Mouse (Mus musculus): ENCODE results near the gene Pde3b. TPM values are rescaled to one million over a fixed set of nuclear protein-coding genes. Genes with fewer than 3 reads are reported as not detected.
"Not testable (repeated sequence)": the region's sequence is repeated elsewhere in the genome, so short reads cannot be mapped to it uniquely, and the experiment has no call there.

Gene Pde3b
- total RNA-seq, 2 experiments from 2014 or later: 5.2 to 7.9 TPM

DNA sequence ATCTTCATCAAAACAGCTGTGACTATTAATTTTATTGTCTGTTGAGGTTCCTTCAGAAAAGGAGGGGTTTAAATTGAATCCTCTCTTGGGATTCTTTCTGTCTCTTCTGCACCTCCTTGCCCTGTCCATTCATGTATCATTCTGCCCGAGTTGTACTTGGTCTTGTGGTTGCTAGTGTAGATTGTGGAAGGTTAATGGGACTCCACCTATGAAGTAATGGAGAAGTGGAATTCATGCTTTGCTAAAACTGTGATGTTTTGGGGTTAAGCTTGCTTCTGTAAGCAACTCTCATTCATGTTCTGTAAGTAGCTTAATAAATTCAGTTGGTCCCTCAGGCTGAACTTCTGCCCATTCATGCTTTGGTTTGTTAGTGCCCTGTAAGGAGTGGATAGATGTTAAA, 59.8 kb downstream of the Pde3b start:
- intact Hi-C loops (cut with DNase I): no loop called here
- DNase-seq: no peak

DNA sequence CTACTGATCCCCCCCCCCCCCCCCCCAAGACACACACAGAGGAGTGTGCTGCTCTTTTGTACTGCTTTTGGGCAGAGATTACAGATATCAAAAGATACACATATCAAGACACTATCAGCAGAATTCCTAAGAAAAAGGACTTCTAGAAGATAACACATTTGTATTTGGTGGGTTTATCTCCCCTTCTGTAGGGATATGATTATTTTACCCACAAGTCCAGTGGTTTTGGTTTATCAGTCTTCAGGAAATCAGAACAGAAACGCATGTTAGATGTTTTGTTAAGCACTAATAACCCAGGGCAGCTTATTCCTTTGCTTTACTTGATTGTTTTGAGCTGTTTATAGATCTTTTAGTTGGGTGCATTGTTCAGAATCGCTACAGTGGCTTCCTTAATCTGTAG, 62.8 kb downstream of the Pde3b start:
- intact Hi-C loops (cut with DNase I): no loop called here
- no peak for DNase-seq

DNA sequence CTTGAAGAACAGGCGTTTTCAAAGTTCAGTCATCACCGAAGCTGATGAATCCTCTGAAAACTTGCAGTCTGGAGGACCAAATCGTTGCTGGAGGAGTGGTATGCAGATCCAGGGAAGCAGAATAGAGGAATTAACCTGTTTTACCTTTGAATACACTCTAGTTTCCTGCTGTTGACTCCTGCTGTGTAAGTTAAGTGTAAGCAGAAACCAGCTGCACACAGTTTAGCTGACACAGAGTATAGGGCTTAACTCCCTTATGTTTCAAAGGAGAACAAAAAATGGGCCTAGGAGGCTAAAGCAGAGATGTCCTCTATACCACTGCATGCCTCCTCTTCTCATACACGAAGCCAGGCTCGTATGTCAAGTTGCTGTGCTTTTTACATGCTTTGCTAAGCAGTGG, 63.8 kb downstream of the Pde3b start:
- intact Hi-C loops (cut with DNase I): no loop called here
- DNase-seq: no peak

DNA sequence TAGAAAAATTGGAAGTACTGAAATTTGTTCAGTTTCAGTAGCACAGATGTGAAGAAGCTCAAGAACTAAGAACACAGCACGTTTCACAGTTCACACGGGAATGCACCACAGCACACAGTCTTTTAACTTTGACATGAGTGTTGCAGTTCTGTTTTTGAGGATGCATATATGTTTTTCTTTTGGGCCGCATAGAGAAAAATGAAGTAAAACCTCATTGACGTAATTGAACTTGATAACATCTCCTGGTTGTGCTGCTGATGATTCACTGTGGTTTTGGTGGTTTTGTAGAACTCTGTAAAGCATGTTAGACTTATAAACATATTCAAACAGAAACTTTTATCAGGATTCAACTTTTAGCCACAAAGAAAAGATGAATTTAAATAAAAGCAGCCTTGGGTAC, 64.7 kb downstream of the Pde3b start:
- intact Hi-C loops (cut with DNase I): no loop called here
- no peak for DNase-seq

DNA sequence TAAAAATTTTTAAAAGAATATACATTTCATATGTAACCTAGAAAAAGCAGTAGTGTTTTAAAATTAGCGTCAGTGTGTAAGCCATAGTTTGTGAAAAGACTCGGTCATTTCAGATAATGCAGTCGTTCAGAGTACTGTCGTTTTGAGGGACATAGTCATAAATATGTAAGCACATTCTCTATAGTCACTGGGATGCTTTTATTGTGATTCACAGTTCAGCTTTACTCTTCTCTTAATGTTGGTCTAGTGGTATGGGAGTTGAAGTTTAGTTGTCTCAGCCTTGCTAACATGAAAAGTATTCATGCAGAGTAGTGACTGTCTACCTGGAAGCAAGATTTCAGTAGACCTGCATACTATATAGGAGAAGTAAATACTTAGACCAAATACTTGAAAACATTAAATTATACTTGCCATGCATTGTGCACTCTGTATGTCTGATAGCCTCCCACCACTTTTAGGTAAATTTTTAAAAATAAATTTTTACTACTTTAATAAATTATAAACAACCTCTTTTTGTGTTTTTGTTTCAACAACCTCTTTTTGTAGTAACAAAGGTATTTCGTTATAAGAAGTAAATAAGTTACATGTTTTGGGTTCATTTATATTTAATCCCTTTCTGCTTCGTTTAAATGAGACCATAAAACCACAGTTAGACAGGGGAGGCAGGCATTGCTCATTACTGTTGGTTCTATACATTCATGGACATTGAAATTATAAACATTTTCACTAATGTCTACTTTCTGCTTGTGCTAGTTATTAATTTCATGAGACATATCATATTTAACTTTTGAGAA, 65.3 kb downstream of the Pde3b start:
- intact Hi-C loops (cut with DNase I): no loop called here
- no peak for DNase-seq

DNA sequence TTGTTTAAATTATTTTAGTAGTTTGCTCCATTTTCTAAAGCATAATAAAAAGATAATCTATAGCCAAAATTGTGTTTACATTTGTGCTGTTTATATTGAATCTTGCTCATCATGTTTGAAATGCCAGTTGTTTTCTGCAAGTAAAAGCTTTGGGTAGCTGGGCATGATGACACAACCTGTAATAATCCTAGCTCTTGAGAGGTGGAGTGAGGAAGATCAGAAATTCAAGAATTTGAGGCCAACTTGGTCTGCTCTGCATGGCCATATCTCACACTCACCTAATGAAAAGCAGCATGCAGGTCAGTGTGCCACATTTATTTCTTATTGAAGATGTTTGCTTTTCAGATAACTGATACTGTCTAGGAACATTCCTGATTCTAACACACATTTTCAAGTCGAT, 65.9 kb downstream of the Pde3b start:
- intact Hi-C loops (cut with DNase I): no loop called here
- no peak for DNase-seq

DNA sequence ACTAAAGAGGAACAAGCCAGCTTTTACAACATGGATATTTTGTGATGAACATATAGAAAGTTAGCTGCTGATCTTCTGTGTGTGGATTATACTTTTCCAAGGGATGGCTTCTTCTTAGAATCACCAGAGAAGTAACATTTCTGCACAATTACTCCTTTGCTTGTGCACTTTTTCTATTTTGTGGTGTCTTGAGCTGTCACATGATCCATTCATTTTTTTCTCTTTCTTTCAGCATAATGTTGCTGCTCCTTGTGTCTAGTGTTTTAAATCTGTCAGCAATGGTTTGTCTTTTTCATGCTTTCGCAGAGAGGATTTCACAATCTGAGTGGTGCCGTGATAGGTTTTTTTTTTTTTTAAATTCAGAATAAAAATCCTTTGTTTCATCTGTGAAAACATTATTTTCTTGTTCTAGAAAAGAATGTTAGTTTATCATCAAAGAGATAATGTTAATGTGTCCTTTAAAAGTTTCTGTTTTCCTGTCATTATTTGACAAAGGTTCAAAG, 66.4 kb downstream of the Pde3b start:
- DNase-seq: no peak
- intact Hi-C loops (cut with DNase I): no loop called here

DNA sequence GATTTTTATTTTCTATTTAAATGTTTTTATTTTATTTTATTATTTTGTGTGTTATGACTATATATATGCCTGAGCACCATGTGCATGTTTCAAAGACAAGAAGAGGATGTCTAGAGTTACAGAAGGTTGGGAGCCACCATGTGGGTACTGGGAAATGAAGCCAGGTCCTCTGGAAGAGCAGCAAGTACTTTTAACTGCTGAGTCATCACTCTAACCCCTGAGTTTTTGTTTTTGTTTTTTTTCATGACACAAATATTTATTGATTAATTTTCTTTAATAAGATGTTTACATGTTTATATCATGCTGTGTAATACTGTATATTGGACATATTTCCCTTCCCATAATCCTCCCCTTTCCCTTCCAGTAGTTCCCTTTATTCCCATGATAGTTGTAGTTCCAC, 77.5 kb downstream of the Pde3b start:
- intact Hi-C loops (cut with DNase I): loop anchor here (10.0 kb wide), 1 partner anchor 218 kb away; the partner anchor contains the start of gene Psma1
- no peak for DNase-seq

DNA sequence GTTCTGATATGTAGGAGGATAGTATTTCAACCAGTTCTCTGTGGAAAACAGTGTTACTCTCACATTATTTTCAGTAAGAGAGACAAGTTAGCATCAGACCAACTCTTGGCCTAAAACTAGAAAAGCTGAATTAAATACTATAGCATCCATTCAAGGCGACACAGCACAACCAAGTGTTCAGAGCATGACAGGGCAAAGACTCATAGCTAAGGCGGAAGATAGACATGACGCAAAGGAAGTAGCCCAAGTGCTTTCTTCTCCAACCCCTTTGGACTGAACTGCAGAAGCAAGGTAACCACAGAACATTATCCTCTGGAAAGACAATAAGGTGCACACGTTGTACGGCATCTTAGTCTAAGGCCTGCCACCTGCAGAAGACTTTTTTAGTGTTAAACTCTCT, 79.0 kb downstream of the Pde3b start:
- no peak for DNase-seq
- intact Hi-C loops (cut with DNase I): loop anchor here (10.0 kb wide), 1 partner anchor 219 kb away; the partner anchor contains the start of gene Psma1

DNA sequence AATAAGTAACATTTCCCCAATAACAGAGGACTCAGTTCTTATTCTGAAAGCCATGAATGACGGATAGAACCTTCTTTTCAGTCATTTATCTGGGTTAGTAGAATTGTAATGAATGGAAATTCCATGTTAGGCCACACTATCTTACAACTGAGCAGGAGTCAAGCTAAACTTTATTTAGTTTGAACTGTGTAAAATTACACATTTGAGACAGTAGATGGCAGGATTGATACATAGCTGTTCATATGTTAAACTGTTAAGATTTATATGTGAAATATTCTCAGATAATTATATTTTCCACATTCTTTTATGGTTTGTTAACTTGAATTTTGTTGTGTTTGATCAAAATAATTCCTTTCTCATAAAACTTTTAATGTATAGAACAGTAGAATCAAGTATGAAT, 84.2 kb downstream of the Pde3b start:
- intact Hi-C loops (cut with DNase I): loop anchor here (5.0 to 10.0 kb wide), 2 partner anchors 224 to 318 kb away; partner anchors contain the start of gene Psma1
- no peak for DNase-seq

DNA sequence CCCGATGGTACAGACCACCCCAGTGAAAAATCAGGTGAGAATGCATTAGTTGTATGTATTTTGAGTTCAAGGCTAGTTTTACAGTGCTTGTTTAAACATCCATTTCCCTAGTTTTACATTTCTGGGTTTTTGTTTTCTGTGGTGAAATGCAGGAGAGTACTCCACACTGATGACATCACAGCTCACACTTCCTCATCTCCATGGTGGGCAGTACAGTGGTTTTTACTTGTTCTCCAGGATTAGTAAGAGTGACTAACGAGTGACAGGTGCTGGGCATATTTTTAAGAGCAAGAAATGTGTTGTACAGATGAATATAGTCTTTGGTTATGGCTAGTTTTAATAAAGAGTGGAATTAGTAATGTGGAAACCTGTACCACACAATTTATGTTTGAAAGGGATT, 93.8 kb downstream of the Pde3b start:
- DNase-seq: no peak
- intact Hi-C loops (cut with DNase I): no loop called here

DNA sequence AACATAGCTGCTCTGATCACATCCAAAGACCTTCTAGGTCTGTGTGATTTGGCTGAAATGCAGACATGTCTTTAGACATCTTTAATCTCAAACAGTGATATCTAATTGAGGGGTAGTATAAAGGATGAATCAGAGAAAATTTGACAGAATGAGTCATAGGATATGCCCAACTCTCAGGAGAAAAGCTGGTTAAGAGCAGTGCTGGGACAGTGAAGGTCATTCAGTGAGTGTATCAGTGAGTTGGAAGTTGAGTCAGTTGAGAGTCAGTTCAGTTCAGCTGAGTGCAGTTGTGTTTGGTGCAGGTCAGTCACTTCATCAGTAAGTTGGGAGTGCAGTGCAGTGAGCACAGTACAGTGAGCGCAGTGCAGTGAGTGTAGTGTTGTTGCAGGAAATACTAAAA, 105.0 kb downstream of the Pde3b start:
- intact Hi-C loops (cut with DNase I): no loop called here
- no peak for DNase-seq

DNA sequence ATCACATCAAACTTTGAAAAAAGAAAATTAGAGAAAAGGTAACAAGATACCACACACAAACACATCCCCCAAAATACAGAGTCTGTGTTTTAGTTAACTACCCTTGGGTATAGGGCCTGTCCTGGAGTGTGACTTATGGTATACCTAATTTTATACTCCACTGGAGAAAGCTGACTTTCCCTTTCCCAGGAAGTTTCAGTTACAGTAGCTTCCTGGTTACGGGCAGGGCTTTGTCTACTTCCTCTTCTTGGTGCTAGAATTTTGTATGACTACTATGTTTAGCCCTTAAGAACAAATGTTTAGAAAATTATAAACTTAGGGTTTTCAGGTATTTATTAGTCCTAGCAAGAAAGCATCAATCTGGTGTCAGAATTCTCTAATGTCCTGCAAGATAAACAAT, 111.2 kb downstream of the Pde3b start:
- no peak for DNase-seq
- intact Hi-C loops (cut with DNase I): no loop called here

DNA sequence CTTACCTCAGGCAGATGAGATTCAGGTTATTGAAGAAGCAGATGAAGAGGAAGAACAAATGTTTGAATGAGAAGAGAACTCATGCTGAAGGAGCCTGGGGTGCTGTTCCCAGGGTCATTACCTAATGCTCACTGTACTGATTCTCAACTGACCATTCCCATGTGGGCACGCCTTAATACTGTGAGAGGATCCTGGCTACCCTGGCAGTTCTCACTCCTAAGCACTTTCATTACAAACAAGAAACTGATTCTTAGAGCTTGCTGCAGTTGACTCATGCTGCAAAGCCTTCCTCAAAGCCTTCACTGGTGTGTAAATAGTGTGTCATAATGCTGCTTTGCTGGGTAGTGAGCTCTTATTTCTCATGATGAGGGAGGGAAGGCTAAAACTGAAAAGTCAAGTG, 121.1 kb downstream of the Pde3b start:
- no peak for DNase-seq
- intact Hi-C loops (cut with DNase I): no loop called here

DNA sequence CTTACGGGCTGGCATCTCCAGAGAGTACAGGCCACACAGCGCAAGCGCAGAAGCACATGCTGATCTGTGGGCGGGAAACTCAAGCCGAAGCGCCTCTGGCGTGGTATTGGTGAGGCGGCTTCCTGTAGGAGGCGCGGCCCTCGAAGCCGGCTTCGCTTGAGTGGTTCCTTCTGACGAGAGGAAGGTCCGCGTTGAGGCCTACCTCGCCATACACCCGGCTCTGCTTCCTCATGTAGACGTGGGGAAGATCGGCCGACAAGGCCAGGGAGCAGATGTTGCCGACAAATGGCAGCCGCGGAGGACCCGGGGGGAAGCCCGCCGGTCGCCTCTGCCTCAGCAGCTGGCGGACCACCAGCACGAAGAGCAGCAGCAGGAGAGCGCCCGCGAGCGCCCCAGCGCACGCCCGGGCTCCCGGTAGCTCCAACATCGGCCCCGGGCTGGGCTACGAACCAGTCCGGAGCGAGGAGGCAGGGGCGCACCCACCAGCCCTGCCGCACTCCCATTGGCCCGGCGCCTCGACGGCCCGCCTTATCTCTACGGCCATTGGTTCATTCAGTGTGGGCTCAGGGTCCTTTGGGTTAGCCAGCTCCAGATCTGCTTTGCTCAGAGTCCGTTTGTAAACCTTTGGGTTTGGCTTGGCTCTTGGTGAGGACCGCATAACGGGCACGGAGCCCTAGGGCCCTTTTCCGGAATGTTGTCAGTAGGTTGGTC, 147.6 kb downstream of the Pde3b start, which contains the start of gene Cyp2r1:
Cyp2r1 (minus strand) TSS at position 442 of the 711 bp plus-strand sequence.
- intact Hi-C loops (cut with DNase I): loop anchor here (10.0 kb wide), 1 partner anchor 278 kb away; no protein-coding TSS in a partner anchor
- DNase-seq: peak; percentile 91

DNA sequence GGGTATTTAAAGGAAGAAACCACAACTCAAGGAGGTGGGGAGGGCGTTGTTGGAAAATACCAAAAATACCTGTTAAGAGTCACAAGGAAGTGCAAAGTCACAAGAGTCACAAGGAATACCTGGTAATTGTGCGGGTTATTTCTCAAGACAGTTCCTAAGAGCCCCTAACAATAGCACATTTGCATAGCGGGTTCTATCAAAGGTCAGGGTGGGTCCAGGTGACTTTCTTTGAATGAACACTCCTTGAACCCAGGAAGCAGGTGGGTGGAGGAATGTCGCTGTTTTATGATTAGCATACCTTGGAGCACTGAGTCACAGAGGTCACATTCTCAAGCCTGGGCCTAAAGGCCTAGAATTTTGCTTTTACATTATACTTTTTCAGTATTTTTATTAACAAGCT, 158.8 kb downstream of the Pde3b start:
- intact Hi-C loops (cut with DNase I); DNase-seq: not testable (repeated sequence)

DNA sequence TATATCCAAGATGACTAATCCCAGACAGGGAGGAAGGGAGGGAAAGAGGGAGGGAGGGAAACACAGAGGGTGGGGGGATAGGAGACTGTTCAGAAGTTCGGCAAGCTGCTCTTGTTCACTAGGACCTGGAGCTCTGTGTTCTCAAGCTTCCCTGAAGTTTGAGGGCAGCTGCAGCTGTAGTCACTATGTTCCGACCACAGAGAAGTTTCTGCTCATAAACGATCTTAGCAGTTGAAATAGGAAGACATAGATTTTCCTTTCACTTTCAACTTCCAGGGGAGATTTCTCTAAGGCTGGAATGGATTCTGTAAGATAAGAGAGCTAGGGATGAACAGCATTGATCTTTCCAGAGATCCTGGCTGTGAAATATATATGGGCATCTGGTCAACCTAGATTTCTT, 161.8 kb downstream of the Pde3b start:
- intact Hi-C loops (cut with DNase I): no loop called here
- DNase-seq: no peak

DNA sequence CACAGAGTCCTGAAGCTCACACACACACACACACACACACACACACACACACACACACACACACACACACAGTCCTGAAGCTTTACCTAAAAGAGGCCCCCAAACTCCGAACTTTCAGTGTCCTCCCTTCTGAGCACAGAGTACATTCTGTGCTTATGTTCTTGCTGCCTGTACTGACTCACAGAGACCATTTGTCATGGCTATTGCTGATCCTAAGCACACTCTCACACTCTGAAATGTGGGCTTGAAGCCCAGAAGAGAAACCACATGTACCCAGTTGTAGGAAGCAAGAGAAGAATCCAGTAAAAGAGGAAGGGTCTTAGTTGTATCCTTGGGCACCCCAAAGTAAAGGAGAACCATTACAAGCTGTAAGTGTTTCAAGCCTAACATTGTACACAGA, 162.6 kb downstream of the Pde3b start:
- intact Hi-C loops (cut with DNase I): loop anchor here (2.0 kb wide), 1 partner anchor 93 kb away; no protein-coding TSS in a partner anchor
- no peak for DNase-seq

DNA sequence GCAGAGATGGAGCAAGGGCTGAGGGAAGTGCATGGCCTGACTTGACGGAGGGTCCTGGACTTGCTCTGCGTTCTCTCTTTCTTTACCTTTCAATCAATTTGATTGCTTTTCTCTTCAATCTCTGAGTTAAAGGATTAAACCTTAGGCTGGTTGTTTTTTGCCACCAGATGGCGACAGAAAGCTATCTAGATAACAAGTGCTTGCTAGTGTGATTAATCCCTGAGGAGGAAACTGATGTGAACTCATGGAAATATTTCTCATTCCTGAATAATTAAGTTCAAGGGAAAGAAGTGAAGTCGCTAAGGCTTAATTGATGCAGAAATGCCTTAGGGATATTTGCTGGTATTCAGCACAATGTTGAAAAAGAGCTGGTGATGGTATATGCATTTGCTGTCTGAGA, 165.3 kb downstream of the Pde3b start:
- intact Hi-C loops (cut with DNase I): loop anchor here (2.0 to 5.0 kb wide), 3 partner anchors 54 to 236 kb away; partner anchors contain the start of gene Calcb

DNA sequence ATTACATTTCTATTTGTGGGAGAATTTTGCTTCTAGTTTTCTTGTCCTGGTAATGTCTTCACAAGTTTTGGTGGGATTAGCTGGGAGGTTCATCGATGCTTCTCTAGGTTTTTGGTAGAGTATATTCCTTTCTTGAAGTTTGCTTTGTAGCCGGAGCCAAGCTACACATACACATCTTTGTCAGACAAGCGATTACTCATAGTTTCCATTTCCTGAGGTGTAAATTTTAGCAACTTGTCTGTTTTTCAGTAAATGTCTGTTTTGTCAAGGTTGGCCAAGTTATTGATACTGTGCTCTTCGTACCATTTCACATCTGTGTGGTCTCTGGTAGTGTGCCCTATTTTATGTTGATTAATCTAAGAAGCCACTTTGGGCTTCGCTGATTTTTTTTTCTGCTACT, 166.1 kb downstream of the Pde3b start:
- intact Hi-C loops (cut with DNase I): loop anchor here (2.0 to 5.0 kb wide), 3 partner anchors 54 to 236 kb away; partner anchors contain the start of gene Calcb

More for the DNA sequence above, 165.3 kb downstream of the Pde3b start:
- peak; percentile 37 to 72 for DNase-seq

DNA sequence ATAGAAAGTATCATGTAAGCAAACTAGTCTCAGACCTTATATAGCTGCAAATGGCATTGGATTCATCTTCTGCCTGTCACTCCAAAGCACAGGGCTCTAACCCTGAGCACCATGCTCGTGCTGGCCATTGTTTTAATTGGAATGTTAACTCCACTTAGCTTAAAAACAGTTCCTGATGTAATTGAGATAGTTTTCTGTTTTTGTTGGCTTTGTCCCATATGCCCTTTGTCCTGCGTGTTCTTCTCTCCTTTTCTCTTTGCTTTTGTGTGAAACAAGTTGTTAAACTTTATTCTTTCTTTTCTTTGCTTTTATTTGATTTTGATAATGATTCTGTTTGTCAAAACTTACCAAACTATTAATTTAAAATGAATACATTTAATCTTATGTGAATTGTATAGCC, 167.4 kb downstream of the Pde3b start:
- intact Hi-C loops (cut with DNase I): loop anchor here (5.0 kb wide), 1 partner anchor 135 kb away; the partner anchor contains the start of gene Calcb
- DNase-seq: no peak

More for the DNA sequence above, 166.1 kb downstream of the Pde3b start:
- DNase-seq: no peak
